Mouse (Mus musculus) heart, adult 2 months (tissue): Measurements from ENCODE around the gene Dhx16.

Experiments
- CTCF ChIP-seq: fragments of 200-600 bp; IDR thresholded peaks from 2 replicates; pipeline ENCODE4 v1.8.1; 2022; ENCODE audit warnings: antibody characterized with exemption, mild to moderate bottlenecking, moderate library complexity
- EP300 ChIP-seq: fragments of 200-500 bp; IDR thresholded peaks from 2 replicates; pipeline ENCODE4 v1.6.1; 2011; ENCODE audit warnings: low read depth, low read length, control low read depth; ENCODE audit not compliant: insufficient read depth

GRCm38 (mm10) chr17:35929534-35929933 lies 49.9 kb downstream of the Dhx16 start:
- TF ChIP-seq CTCF = no peak
- no peak for TF ChIP-seq EP300
